Mouse (Mus musculus) neural tube, embryonic 15.5 days (tissue): ENCODE measurements around the gene Gabbr2. TPM values are rescaled to one million over a fixed set of nuclear protein-coding genes. Genes with fewer than 3 reads are reported as not detected.

ENCODE experiments used
- ATAC-seq: fragments of 200-750 bp; cut with Nextera tagmentation; 2 replicates; pipeline ENCODE4 v1.8.0; 2017; ENCODE audit warnings: mild to moderate bottlenecking, moderate TSS enrichment, moderate library complexity; ENCODE audit not compliant: low FRiP score
- H3K27ac ChIP-seq: fragments of 300-500 bp; sonication (generic); replicated peaks from 2 replicates; pipeline ENCODE4 v1.5.1; 2015; ENCODE audit warnings: mild to moderate bottlenecking, inconsistent platforms
- H3K27me3 ChIP-seq: fragments of 300-500 bp; sonication (generic); replicated peaks from 2 replicates; pipeline ENCODE4 v1.6.1; 2015; ENCODE audit warnings: inconsistent platforms
- H3K36me3 ChIP-seq: fragments of 300-500 bp; sonication (generic); 2 replicates; pipeline ENCODE4 v1.6.1; 2015; ENCODE audit warnings: inconsistent platforms
- H3K4me1 ChIP-seq: fragments of 300-500 bp; sonication (generic); 2 replicates; pipeline ENCODE4 v1.6.1; 2015; ENCODE audit warnings: inconsistent platforms
- H3K4me2 ChIP-seq: fragments of 300-500 bp; sonication (generic); 2 replicates; pipeline ENCODE4 v1.6.1; 2015; ENCODE audit warnings: inconsistent platforms, mild to moderate bottlenecking, moderate library complexity
- H3K4me3 ChIP-seq: fragments of 300-500 bp; sonication (generic); replicated peaks from 2 replicates; pipeline ENCODE4 v1.5.1; 2015; ENCODE audit warnings: mild to moderate bottlenecking, inconsistent platforms
- H3K9ac ChIP-seq: fragments of 300-500 bp; sonication (generic); replicated peaks from 2 replicates; pipeline ENCODE4 v1.6.1; 2015; ENCODE audit warnings: mild to moderate bottlenecking, inconsistent platforms
- H3K9me3 ChIP-seq: fragments of 300-500 bp; sonication (generic); replicated peaks from 2 replicates; pipeline ENCODE4 v1.6.1; 2016; ENCODE audit warnings: inconsistent platforms
- WGBS: fragments of 180-500 bp; shearing (Covaris S2); methylation state at CpG from one replicate; pipeline ENCODE4 v1.1.7; 2015; ENCODE audit warnings: mixed read lengths; 5-methylcytosine and 5-hydroxymethylcytosine counted together
- polyA plus RNA-seq: library from polyadenylated mRNA; unstranded; fragments of >200 nt; fragmentation: Nextera tagmentation; extraction: Ambion mirVana; gene quantifications from 2 replicates; pipeline ENCODE4 v1.2.1, GENCODE M21; 2015

Gabbr2 gene
- polyA plus RNA-seq, 1 experiment from 2014 or later, result 12.5 TPM

DNA sequence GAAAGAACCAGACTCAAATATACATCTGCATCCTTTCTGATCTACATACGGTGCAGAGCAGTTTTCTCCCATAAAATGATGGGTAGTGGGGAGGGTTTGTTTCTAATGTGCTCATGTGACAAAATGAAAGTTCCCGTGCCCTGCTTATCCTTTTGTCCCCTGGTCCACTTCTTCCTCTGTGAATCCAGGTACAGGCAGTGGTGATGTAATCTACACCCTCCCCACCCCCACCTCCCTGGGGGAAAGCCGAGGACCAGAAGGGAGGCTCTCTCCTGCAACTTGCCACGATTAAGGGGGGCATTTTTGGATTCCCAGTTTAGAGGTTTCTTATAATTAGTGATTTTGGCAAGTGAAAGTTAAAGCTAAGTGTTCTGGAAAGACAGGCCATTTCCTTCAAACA lies 110.4 kb downstream of the Gabbr2 start:
- no peaks in the 10 kb centered on the region for H3K27me3 ChIP-seq

DNA sequence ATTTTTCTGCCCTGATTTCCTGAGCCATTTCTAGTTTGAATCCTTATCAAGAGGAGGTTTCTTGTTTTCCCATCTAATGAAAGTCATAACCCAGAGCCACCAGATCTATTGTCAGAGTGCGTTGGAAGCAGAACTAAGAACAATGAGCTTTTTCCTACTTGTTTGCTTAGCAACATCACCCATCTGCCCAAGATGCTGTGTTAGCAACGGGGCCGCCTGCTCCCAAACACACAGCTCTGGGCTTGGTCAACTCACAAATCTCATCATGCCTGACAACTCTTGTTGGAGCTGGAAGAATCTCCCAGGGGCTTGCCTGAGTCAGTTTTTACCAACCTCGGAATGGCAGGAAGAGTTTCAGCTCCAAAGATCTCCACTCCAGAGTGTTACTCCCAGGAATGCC lies 111.7 kb downstream of the Gabbr2 start:
- Histone ChIP-seq H3K9ac (no peak overlapping the region), H3K36me3 (no peaks in the 10 kb centered on the region), H3K27me3 (no peaks in the 10 kb centered on the region), H3K9me3 (no peaks in the 10 kb centered on the region), H3K27ac (no peak overlapping the region), H3K4me3 (no peak overlapping the region), H3K4me1 (peaks cover 38% of the 10 kb centered on the region), H3K4me2 (no peak overlapping the region)
- WGBS, result 38% methylated on average over 4 of the region's 4 CpGs
- no peak for ATAC-seq

More for the DNA sequence above, 110.4 kb downstream of the Gabbr2 start:
- no peaks in the 10 kb centered on the region for H3K9me3 ChIP-seq
- H3K4me3 ChIP-seq, result no peak overlapping the region
- no peaks in the 10 kb centered on the region for H3K36me3 ChIP-seq
- ATAC-seq, result no peak
- H3K27ac ChIP-seq, result no peak overlapping the region
- H3K4me2 ChIP-seq, result no peak overlapping the region
- 52% methylated on average over 4 of the region's 4 CpGs for WGBS
- peaks cover 38% of the 10 kb centered on the region for H3K4me1 ChIP-seq
- no peak overlapping the region for H3K9ac ChIP-seq

DNA sequence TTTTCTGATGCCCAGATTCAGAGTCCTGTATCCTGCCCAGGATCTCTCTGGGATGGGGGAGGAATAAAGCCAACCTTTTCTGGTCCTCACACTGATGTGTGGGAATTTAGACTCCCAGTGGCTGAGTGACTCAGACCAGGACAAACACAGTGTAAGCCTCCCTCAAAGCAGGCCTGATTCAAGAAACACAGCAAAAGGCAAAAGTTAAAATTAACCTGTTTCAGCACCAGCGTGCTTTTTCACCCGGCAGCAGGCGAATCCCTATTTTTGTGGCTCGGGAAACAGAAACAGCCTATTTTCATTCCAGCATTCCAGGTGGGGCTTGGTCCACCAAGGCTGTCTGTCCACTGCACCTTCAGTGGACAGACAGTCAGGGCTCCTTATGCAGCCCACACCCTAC lies 118.9 kb downstream of the Gabbr2 start:
- H3K4me1 ChIP-seq, result peaks cover 27% of the 10 kb centered on the region
- no peak overlapping the region for H3K9ac ChIP-seq
- no peaks in the 10 kb centered on the region for H3K9me3 ChIP-seq
- no peaks in the 10 kb centered on the region for H3K36me3 ChIP-seq
- no peak overlapping the region for H3K27ac ChIP-seq
- H3K27me3 ChIP-seq, result no peaks in the 10 kb centered on the region
- ATAC-seq, result no peak
- no peak overlapping the region for H3K4me3 ChIP-seq
- WGBS, result over 99% methylated on average over 4 of the region's 4 CpGs
- H3K4me2 ChIP-seq, result no peak overlapping the region

DNA sequence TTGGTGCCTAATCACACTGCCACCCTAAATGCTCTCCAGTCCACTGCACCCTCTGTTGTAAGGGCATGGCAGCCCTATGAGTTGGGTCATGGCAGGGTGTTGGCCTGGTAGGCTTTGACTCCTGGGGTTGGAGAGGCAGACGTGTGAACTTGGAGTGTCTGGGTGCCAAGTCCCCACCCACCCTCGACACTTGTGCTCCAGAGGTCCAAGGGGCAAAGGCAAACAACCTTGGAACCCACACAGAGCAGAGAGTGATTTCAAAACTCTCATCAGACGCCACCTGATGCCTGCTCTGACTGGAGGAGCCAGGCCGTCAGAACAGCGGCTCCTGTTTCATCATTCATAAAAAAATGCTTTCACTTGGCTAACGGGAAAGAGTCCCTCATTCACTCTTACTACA lies 121.5 kb downstream of the Gabbr2 start:
- Histone ChIP-seq H3K4me2 (no peak overlapping the region), H3K9ac (no peak overlapping the region), H3K9me3 (no peaks in the 10 kb centered on the region), H3K4me1 (peaks cover 27% of the 10 kb centered on the region), H3K27me3 (no peaks in the 10 kb centered on the region), H3K36me3 (no peaks in the 10 kb centered on the region), H3K4me3 (no peak overlapping the region), H3K27ac (no peak overlapping the region)
- ATAC-seq, result no peak
- WGBS, result 67% methylated on average over 6 of the region's 6 CpGs

DNA sequence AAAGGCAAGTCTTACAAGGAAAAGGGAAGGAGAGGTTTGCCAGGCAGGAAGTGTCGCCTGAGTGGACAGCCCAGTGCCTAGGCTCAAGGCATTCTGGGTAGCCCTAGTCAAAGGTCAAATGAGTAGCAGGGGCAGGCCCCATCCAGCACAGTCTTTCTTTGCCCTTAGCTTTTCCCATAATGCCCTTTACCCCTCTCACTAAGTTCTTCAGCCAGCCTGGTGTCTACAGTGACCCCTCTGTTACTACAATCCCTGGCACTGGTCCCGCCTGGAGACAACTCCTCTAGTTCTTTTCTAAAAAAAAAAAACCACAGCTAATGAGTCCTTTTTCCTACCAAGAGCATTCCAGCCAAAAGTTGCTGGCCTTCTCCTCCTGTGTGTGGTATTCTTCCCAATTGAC lies 122.3 kb downstream of the Gabbr2 start:
- Histone ChIP-seq H3K9me3 (no peaks in the 10 kb centered on the region), H3K36me3 (no peaks in the 10 kb centered on the region), H3K27me3 (no peaks in the 10 kb centered on the region), H3K4me2 (no peak overlapping the region), H3K27ac (no peak overlapping the region), H3K4me3 (no peak overlapping the region), H3K4me1 (peaks cover 27% of the 10 kb centered on the region), H3K9ac (no peak overlapping the region)
- 93% methylated on average over 2 of the region's 2 CpGs for WGBS
- ATAC-seq, result no peak

DNA sequence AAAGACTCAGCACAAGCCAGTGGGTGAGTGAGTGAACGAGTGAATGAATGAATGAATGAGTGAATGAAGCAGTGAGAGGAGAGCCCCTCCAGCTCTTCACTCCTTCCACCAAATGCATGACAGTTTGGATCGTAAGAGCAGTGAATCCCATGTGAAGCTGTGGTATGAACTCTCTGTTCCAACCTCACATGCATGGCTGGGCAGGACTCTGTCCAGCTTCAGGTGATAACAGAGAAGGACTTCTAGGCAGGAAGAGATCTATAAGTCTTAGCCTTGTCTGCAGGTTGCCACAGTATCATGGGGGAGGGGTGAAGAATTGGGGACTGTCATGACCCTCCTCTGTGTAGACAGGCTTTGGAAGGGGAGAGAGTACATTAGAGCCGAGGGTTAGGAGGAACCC lies 122.8 kb downstream of the Gabbr2 start:
- Histone ChIP-seq H3K27ac (no peak overlapping the region), H3K4me3 (no peak overlapping the region), H3K4me2 (no peak overlapping the region), H3K4me1 (peaks cover 30% of the 10 kb centered on the region), H3K27me3 (no peaks in the 10 kb centered on the region), H3K36me3 (no peaks in the 10 kb centered on the region), H3K9me3 (no peaks in the 10 kb centered on the region), H3K9ac (no peak overlapping the region)
- 87% methylated on average over 3 of the region's 3 CpGs for WGBS
- ATAC-seq, result no peak

DNA sequence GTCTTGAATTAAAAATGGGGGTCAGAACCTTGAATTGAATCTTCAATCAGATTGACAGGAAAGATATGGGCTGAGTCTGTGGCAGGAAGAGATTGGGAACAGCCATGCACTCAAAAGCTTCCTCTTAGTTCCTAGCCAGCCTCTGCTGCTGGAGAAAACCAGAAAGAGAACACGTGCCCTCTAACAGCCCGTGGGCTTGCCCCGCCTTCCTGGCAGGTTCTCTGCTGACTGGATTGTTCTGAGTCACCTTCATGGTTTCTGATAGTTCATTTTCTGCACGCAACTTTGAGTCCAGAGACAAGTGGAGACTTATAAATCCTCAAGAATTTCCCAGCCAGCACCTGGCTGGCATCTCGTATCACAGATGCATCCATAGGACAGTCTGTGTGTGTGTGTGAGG lies 123.5 kb downstream of the Gabbr2 start:
- no peaks in the 10 kb centered on the region for H3K9me3 ChIP-seq

DNA sequence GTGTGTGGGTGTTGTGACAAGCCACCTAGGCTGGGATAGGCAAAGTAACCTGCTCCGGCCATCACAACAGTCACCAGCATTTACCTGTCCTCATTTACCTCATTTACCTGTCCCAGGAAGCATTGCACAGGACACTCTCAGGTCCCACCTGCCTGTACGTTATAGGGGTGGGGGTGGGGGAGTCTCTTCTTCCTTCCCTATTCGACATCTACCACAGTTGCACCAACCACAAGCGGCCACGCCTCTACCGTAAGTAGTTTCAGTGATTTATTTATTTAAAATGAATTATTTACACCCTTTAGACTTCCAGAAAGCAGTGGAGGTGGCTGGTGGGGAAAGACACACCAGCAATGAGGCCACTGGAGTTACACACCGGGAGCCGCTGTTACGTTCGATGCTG lies 123.9 kb downstream of the Gabbr2 start:
- WGBS, result 78% methylated on average over 10 of the region's 10 CpGs

More for the DNA sequence above, 123.5 kb downstream of the Gabbr2 start:
- 77% methylated on average over 5 of the region's 5 CpGs for WGBS
- no peak overlapping the region for H3K4me2 ChIP-seq
- H3K4me1 ChIP-seq, result peaks cover 29% of the 10 kb centered on the region
- H3K27ac ChIP-seq, result no peak overlapping the region
- no peak for ATAC-seq
- no peaks in the 10 kb centered on the region for H3K36me3 ChIP-seq
- no peak overlapping the region for H3K4me3 ChIP-seq
- H3K9ac ChIP-seq, result no peak overlapping the region
- no peaks in the 10 kb centered on the region for H3K27me3 ChIP-seq

DNA sequence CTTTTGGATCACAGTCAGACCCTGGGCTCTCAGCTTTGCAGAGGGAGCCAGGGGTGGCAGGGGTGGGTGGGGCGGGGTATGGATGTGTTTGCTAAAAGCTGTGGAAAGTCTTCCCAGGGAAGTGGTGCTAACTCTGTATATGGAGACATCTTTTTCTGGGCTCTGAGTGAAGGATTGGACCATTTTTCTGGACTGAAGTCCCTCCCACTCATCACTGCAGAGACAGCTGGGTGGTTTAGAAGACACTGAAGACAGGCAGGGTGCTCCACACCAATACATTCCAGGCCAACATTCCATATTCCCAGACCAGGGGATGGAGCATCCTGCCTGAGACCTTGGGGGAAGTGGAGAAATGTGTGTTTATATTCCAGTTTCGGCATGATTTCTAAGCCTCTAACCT lies 125.6 kb downstream of the Gabbr2 start:
- no peak for ATAC-seq
- WGBS, result 92% methylated on average over 2 of the region's 2 CpGs
- no peaks in the 10 kb centered on the region for H3K27me3 ChIP-seq
- H3K27ac ChIP-seq, result no peak overlapping the region
- no peak overlapping the region for H3K9ac ChIP-seq
- no peaks in the 10 kb centered on the region for H3K36me3 ChIP-seq
- H3K4me2 ChIP-seq, result no peak overlapping the region
- peaks cover 26% of the 10 kb centered on the region for H3K4me1 ChIP-seq
- H3K9me3 ChIP-seq, result no peaks in the 10 kb centered on the region
- no peak overlapping the region for H3K4me3 ChIP-seq

More for the DNA sequence above, 123.9 kb downstream of the Gabbr2 start:
- H3K4me2 ChIP-seq, result no peak overlapping the region
- H3K27me3 ChIP-seq, result no peaks in the 10 kb centered on the region
- 0 out of 2 replicates have a peak overlapping the region, but pooled peaks have one; percentile 13 for H3K27ac ChIP-seq
- H3K9ac ChIP-seq, result no peak overlapping the region
- H3K36me3 ChIP-seq, result no peaks in the 10 kb centered on the region
- H3K4me3 ChIP-seq, result no peak overlapping the region
- H3K4me1 ChIP-seq, result peaks cover 26% of the 10 kb centered on the region
- no peaks in the 10 kb centered on the region for H3K9me3 ChIP-seq
- ATAC-seq, result no peak

DNA sequence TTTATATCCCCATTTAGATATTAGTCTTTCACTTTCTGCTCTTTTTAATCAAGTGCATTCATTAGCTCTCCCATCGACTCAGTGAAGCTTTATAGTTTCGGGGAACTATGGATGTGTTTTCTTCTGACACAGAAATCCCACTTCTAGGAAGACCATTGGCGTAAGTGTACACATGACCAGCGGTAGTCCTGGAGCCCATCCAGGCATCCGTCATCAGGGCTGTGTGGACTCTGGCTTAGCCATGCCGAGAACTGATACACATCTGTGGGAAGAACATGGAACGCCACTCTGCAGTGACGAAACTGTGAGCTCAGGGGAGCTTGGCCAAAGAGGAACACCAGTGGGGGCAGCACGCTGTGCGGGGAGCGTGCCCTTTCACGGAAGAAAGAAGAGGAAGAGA lies 128.0 kb downstream of the Gabbr2 start:
- no peak for ATAC-seq
- no peaks in the 10 kb centered on the region for H3K36me3 ChIP-seq
- peaks cover 19% of the 10 kb centered on the region for H3K4me1 ChIP-seq
- no peak overlapping the region for H3K27ac ChIP-seq
- WGBS, result 78% methylated on average over 12 of the region's 12 CpGs
- no peak overlapping the region for H3K4me3 ChIP-seq
- H3K4me2 ChIP-seq, result no peak overlapping the region
- no peaks in the 10 kb centered on the region for H3K9me3 ChIP-seq
- H3K9ac ChIP-seq, result no peak overlapping the region
- no peaks in the 10 kb centered on the region for H3K27me3 ChIP-seq

DNA sequence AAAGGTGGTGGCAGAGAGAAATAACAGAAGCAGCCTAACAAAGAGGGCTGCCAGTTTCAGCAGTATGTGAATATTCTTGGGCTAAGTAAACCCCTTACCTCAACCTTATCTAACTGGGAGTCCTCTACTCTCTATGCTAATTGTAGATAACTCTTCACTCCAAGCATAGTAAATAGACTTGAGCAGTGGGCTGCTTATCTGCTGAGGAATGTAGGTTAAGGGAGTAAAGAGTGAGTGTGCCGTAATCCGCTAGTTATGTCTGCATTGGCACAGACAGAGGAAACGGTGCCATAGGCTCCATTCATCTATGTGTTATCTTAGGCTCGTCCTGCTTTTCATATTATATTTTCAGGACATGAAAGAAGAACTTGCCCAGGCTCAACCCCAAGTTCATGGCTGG lies 129.0 kb downstream of the Gabbr2 start:
- 91% methylated on average over 4 of the region's 4 CpGs for WGBS
- H3K4me3 ChIP-seq, result no peak overlapping the region
- no peaks in the 10 kb centered on the region for H3K27me3 ChIP-seq
- no peaks in the 10 kb centered on the region for H3K36me3 ChIP-seq
- H3K9ac ChIP-seq, result no peak overlapping the region
- no peak for ATAC-seq
- H3K9me3 ChIP-seq, result no peaks in the 10 kb centered on the region
- no peak overlapping the region for H3K4me2 ChIP-seq
- peaks cover 22% of the 10 kb centered on the region for H3K4me1 ChIP-seq
- H3K27ac ChIP-seq, result no peak overlapping the region

DNA sequence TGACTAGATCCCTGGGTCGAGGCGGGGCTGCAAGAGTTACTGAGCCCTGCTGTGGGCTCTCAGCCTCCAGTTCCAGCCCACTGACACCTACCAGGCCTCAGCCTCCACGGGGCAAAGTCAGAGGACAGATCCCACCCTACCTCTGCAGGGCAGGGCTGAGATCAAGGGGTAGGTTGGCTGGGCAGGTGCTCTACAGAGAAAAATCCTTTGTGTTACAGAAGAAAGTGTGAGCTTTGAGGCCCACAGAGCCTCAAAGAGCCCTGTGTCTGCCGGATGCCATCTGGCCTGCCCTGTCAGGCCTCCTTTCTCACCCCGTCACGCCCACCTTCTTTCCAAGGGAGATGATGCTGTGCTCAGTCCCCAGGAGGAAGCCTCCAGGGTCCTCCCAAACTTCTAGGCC lies 131.1 kb downstream of the Gabbr2 start:
- Histone ChIP-seq H3K36me3 (no peaks in the 10 kb centered on the region), H3K4me3 (no peak overlapping the region), H3K9me3 (no peaks in the 10 kb centered on the region), H3K9ac (no peak overlapping the region), H3K4me1 (peaks cover 26% of the 10 kb centered on the region), H3K27me3 (no peaks in the 10 kb centered on the region), H3K4me2 (no peak overlapping the region), H3K27ac (no peak overlapping the region)
- 79% methylated on average over 6 of the region's 6 CpGs for WGBS
- ATAC-seq, result no peak

DNA sequence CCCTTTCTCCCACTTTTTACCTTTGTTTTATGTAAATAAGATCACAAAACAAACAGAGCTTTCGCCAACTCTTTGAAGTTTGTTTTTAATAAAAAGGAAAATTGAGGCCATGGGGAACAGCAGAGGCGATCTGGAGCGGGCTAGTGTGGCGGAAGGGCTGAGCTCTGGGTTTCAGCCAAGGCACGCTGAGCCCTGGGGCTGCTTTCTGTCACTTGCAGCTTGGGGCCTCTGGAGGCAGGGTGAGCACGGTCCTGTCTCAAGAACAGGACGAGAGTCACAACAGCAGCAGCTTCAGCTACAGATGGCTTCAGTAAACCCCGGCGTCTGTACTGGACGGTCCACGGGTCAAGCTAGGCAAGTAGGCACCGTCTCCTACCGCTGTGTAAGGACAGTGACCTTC lies 132.8 kb downstream of the Gabbr2 start:
- Histone ChIP-seq H3K27ac (peak overlapping the region; percentile 30; the same call in 1 of the 2 replicates), H3K27me3 (no peaks in the 10 kb centered on the region), H3K9me3 (no peaks in the 10 kb centered on the region), H3K4me3 (no peak overlapping the region), H3K4me2 (no peak overlapping the region), H3K9ac (no peak overlapping the region), H3K4me1 (peaks cover 38% of the 10 kb centered on the region), H3K36me3 (no peaks in the 10 kb centered on the region)
- ATAC-seq, result peak; percentile 54; the same call in 1 of the 2 replicates
- 26% methylated on average over 13 of the region's 13 CpGs for WGBS
